16 mouse cellular contexts compared by ENCODE assay signal in genomic region chr11:95574786-95575334, GRCm38 (mm10). TPM values are rescaled to one million over a fixed set of nuclear protein-coding genes. Genes with fewer than 3 reads are reported as not detected.
A peak's percentile ranks its signal among the peaks of the same experiment; 100 is the strongest.
DNase-seq lines count a peak whose midpoint lies in the region; ATAC-seq lines count a peak whose summit lies in the region.
"Had no signal": no experiment of that assay in that cellular context is flagged by ENCODE, and none has a peak within 500 bp of the region (broad histone marks: within the 10 kb centered on the region; RNA-seq: fewer than 3 reads in every experiment).

No protein-coding gene starts in this region.

- H3K4me1 ChIP-seq in intestine, embryonic 16.5 days (ENCODE audit: control insufficient read depth, insufficient read depth, low read length), result peaks cover 19% of the 10 kb centered on the region
- peaks cover 28% of the 10 kb centered on the region for H3K4me1 ChIP-seq in intestine, embryonic 15.5 days (replicated peaks)
- H3K4me1 ChIP-seq in embryonic facial prominence, embryonic 13.5 days, result peaks cover 89% of the 10 kb centered on the region
- peaks cover 86% of the 10 kb centered on the region for H3K4me1 ChIP-seq in limb, embryonic 10.5 days

- H3K9ac ChIP-seq in intestine, embryonic 16.5 days (ENCODE audit: low read depth, low read length), result peak overlapping the region; percentile 28; the same call in 1 of the 2 replicates
- no peak overlapping the region for H3K9ac ChIP-seq in intestine, embryonic 15.5 days
- 0 out of 2 replicates have a peak overlapping the region, but pooled peaks have one; percentile 27 for H3K9ac ChIP-seq in embryonic facial prominence, embryonic 13.5 days
- H3K9ac ChIP-seq: embryonic facial prominence, embryonic 15.5 days; lung, embryonic 15.5 days had no signal

- 80% methylated on average over 6 of the region's 6 CpGs for WGBS in intestine, embryonic 16.5 days
- WGBS in intestine, embryonic 15.5 days, result 90% methylated on average over 6 of the region's 6 CpGs
- WGBS in embryonic facial prominence, embryonic 13.5 days, result 74% methylated on average over 6 of the region's 6 CpGs
- 80% methylated on average over 6 of the region's 6 CpGs for WGBS in limb, embryonic 10.5 days

- H3K4me3 ChIP-seq in intestine, embryonic 16.5 days (ENCODE audit: low read length), result no peak overlapping the region
- no peak overlapping the region for H3K4me3 ChIP-seq in intestine, embryonic 15.5 days (replicated peaks)
- H3K4me3 ChIP-seq in embryonic facial prominence, embryonic 13.5 days, result no peak overlapping the region
- H3K4me3 ChIP-seq in limb, embryonic 10.5 days, result no peak overlapping the region
- H3K4me3 ChIP-seq: embryonic facial prominence, embryonic 15.5 days; lung, embryonic 15.5 days had no signal

- DNase-seq in right cerebral cortex, postnatal 10 days (ENCODE audit: low spot score in 2 of 2), result peak; percentile 55 to 66
- DNase-seq in right cerebral cortex, postnatal 14 days, result no peak
- no peak for DNase-seq in limb, embryonic 10.5 days (ENCODE audit: low spot score)
- DNase-seq in urinary bladder, postnatal 4 days (ENCODE audit: low spot score in 2 of 2), result no peak
- no peak for DNase-seq in frontal cortex, adult 2 months (ENCODE audit: extremely low spot score in 1 of 2, low spot score in 1 of 2)
- DNase-seq: adrenal gland, adult 2 months; cerebellum, postnatal 25 days; heart, postnatal 14 days; kidney, adult 18-20 months; kidney, postnatal 4 days; liver had no signal

- no peak for ATAC-seq in intestine, embryonic 16.5 days
- no peak for ATAC-seq in intestine, embryonic 15.5 days
- no peak for ATAC-seq in embryonic facial prominence, embryonic 13.5 days (ENCODE audit: insufficient number of reproducible peaks, insufficient read depth, low FRiP score, low TSS enrichment, low read depth)

- no peak overlapping the region for H3K27ac ChIP-seq in intestine, embryonic 16.5 days (ENCODE audit: low read length)
- no peak overlapping the region for H3K27ac ChIP-seq in intestine, embryonic 15.5 days
- H3K27ac ChIP-seq in embryonic facial prominence, embryonic 13.5 days, result peak overlapping the region; percentile 40; the same call in 1 of the 2 replicates
- H3K27ac ChIP-seq in limb, embryonic 10.5 days, result peak overlapping the region; percentile 38; the same call in 1 of the 2 replicates
- H3K27ac ChIP-seq: lung, embryonic 15.5 days had no signal

- H3K36me3 ChIP-seq in intestine, embryonic 16.5 days (ENCODE audit: control insufficient read depth, insufficient read depth, low read length), result no peaks in the 10 kb centered on the region
- H3K36me3 ChIP-seq in intestine, embryonic 15.5 days, result no peaks in the 10 kb centered on the region
- H3K36me3 ChIP-seq in embryonic facial prominence, embryonic 13.5 days, result 0 out of 2 replicates have a peak, but pooled peaks cover under 1% of the 10 kb centered on the region
- H3K36me3 ChIP-seq in limb, embryonic 10.5 days, result no peaks in the 10 kb centered on the region
- H3K36me3 ChIP-seq: embryonic facial prominence, embryonic 15.5 days; lung, embryonic 15.5 days had no signal

- H3K27me3 ChIP-seq in intestine, embryonic 16.5 days (replicated peaks; ENCODE audit: control insufficient read depth, insufficient read depth, low read length), result peaks cover 23% of the 10 kb centered on the region
- H3K27me3 ChIP-seq in intestine, embryonic 15.5 days (replicated peaks), result peaks cover 24% of the 10 kb centered on the region
- H3K27me3 ChIP-seq in embryonic facial prominence, embryonic 13.5 days, result peaks cover 28% of the 10 kb centered on the region
- H3K27me3 ChIP-seq in limb, embryonic 10.5 days (ENCODE audit: low read depth, poor library complexity, severe bottlenecking), result peaks cover 59% of the 10 kb centered on the region

- H3K4me2 ChIP-seq in intestine, embryonic 16.5 days (ENCODE audit: low read depth, low read length), result no peak overlapping the region
- no peak overlapping the region for H3K4me2 ChIP-seq in intestine, embryonic 15.5 days (replicated peaks)
- H3K4me2 ChIP-seq in embryonic facial prominence, embryonic 13.5 days, result 0 out of 2 replicates have a peak overlapping the region, but pooled peaks have one; percentile 3
- H3K4me2 ChIP-seq: embryonic facial prominence, embryonic 15.5 days had no signal

- no peaks in the 10 kb centered on the region for H3K9me3 ChIP-seq in intestine, embryonic 16.5 days (ENCODE audit: control insufficient read depth, low read length)
- no peaks in the 10 kb centered on the region for H3K9me3 ChIP-seq in intestine, embryonic 15.5 days
- H3K9me3 ChIP-seq in embryonic facial prominence, embryonic 13.5 days, result no peaks in the 10 kb centered on the region
- no peaks in the 10 kb centered on the region for H3K9me3 ChIP-seq in limb, embryonic 10.5 days (replicated peaks)
- H3K9me3 ChIP-seq: embryonic facial prominence, embryonic 15.5 days; lung, embryonic 15.5 days had no signal

RNA-seq across cellular contexts. Expression of gene Ngfr, which starts 12.7 kb away (rescaled TPM):
- 15.5 and 15.8 TPM in 2 replicates for polyA plus RNA-seq in intestine, embryonic 16.5 days (2015; fragmentation: Nextera tagmentation; extraction: Ambion mirVana)
- polyA plus RNA-seq in intestine, embryonic 15.5 days (2015; fragmentation: Nextera tagmentation; extraction: Ambion mirVana), result 14.5 and 15.8 TPM in 2 replicates
- 25.4 and 27.2 TPM in 2 replicates for polyA plus RNA-seq in embryonic facial prominence, embryonic 13.5 days (2015; fragmentation: Nextera tagmentation; extraction: Ambion mirVana)
- 9.7 and 16.3 TPM in 2 replicates for polyA plus RNA-seq in limb, embryonic 10.5 days (2016; fragmentation: Nextera tagmentation; extraction: Ambion mirVana)
- 2.0 and 2.2 TPM in 2 replicates for polyA plus RNA-seq in frontal cortex, adult 2 months (2012; rRNA removed)

Comparison
In these comparisons a context has a peak if more than half of its experiments do, and no peak if none do; other contexts are left out.
1. DNase-seq: peak in right cerebral cortex, postnatal 10 days (2 of 2); none in right cerebral cortex, postnatal 14 days (single experiment), limb, embryonic 10.5 days (single experiment), urinary bladder, postnatal 4 days (0 of 2) and frontal cortex, adult 2 months (0 of 2).
2. H3K27ac ChIP-seq: peak in embryonic facial prominence, embryonic 13.5 days (single experiment) and limb, embryonic 10.5 days (single experiment); none in intestine, embryonic 16.5 days (single experiment) and intestine, embryonic 15.5 days (single experiment).